Mouse (Mus musculus): ENCODE data around the gene Adamts15.

Adamts15 gene

GRCm38 (mm10) chr9:30879947-30880273 is 42.3 kb downstream of the Adamts15 start:
- DNase-seq (ENCODE audit: low read depth, low spot score), result no peak

- DNase-seq (ENCODE audit: low read depth, low spot score), result no peak
Observed at GRCm38 (mm10) chr9:30879248-30879946, 42.9 kb downstream of the Adamts15 start.

GRCm38 (mm10) chr9:30876552-30876951 is 45.7 kb downstream of the Adamts15 start:
- no peak for DNase-seq (ENCODE audit: low read depth, low spot score)

DNA sequence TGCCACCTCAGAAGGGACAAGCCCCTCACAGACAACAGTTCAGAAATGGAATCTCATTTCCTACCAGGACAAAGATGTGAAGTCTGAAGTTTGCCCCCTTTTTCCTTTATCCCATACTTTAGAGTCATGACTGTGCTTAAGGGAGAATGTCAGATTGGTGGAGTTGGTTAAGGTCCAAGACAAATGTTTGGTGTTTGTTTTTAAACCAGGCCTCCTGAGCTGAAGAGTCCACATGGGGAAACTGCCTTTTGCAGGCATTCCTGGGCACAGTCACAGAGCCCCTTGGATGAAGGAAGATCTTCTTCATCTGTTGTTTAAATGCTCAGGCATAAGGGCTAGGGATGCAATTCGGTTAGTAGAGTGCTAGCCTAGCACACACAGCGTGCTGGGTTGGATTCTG is 66.4 kb downstream of the Adamts15 start:
- no peak for DNase-seq (ENCODE audit: low read depth, low spot score)

DNA sequence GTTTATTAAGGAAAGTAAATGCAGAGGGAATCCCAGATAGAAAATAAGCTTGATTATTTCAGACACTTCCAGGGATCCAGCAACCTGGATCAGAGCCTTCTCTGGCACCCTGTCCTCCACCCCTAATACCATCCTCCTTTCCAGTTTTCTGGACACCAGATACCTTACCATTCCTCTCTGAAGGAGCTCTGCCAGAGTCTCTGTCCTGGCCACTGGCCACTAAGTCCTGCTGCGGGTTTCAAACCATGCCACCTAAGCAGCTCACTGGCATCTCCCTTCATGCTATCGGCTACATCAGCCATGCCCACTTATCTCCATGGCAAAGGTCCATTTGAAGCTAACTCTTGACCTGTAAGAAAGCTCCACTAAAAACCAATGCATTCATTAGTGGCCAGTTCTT is 70.4 kb downstream of the Adamts15 start:
- DNase-seq (ENCODE audit: low read depth, low spot score), result no peak

DNA sequence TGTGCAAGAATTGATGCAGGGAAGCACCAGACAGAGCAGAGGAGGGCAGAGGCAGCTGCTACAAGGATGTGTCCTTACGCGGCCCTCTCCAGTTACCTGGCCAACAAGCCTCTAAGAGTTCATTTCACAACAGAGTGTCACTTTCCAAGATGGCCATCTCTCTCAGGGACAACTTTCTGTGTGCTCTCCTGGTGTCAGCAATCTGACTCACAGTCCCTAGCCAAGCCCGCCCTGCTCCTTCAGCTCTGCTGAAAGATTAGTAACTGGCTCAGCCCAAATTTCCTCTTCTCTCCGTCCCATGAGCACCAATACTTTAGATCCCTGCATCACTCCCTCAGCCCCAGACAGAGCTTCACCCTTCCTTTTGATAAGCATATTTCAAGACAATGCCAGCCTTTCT is 72.3 kb downstream of the Adamts15 start:
- DNase-seq (ENCODE audit: low read depth, low spot score), result no peak

DNA sequence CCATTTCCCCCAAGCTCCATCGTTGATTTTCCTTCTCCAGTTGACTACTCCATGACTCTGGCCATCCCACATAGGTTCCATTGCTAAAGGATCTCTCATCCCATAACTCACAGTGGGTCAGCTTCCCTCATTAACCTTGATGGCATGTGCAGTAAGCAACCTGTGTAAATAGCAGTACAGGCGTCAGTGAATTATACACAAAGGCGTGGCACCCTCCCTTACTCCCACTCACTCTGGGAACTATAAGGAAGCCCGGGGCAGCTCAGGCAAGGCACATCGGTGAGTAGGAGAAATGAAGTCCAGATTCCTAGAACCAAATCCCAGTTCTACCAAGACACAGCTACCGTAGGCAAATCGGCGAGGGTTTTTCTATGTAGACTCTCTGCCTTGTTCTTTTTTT is 72.8 kb downstream of the Adamts15 start:
- no peak for DNase-seq (ENCODE audit: low read depth, low spot score)
